Mouse (Mus musculus) macrophage (primary cell): ENCODE measurements at regions not wholly inside any gene's neighbourhood (a gene's known extent, or its start where the extent isn't known, plus 50 kb on each side); places are given as distances from the start of the nearest gene placed in this dataset.

Source experiments
- H3K27ac ChIP-seq: fragments of 350-480 bp; formaldehyde crosslinking; 2 replicates; pipeline ENCODE4 v1.9.0; 2021
- H3K36me3 ChIP-seq: fragments of 350-480 bp; formaldehyde crosslinking; 2 replicates; pipeline ENCODE4 v1.9.0; 2021; ENCODE audit errors: inconsistent target
- H3K4me3 ChIP-seq: fragments of 350-480 bp; formaldehyde crosslinking; 2 replicates; pipeline ENCODE4 v1.9.0; 2021; ENCODE audit errors: inconsistent target
- H3K79me2 ChIP-seq: fragments of 350-480 bp; formaldehyde crosslinking; 2 replicates; pipeline ENCODE4 v1.9.0; 2021; ENCODE audit errors: inconsistent target
- WGBS: methylation state at CpG from one replicate; pipeline ENCODE4 v1.1.7; 2026; ENCODE audit warnings: inconsistent platforms; ENCODE audit not compliant: missing documents; 5-methylcytosine and 5-hydroxymethylcytosine counted together

DNA sequence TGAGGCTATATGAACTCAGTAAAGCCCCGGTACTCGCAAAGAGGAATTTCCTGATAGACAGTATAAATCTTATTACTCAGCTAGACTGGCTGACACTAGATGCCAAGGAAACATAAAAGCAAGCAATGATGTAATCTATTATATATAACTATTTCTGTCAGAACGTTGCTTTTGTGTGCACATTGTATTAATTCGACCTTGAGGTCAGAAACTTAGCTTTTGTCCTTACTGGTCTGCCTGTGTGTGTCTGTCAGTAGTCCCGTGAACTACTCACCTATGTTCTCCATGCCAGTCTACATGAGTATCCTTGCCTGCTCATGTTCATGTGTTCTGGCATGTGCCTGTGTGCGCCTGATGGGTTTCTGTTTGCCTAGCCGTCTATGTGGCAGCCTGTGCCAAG is 70.5 kb downstream of the Tmx1 start:
- Histone ChIP-seq H3K79me2 (no peaks in the 10 kb centered on the region), H3K4me3 (no peak overlapping the region), H3K27ac (no peak overlapping the region), H3K36me3 (no peaks in the 10 kb centered on the region)
- WGBS = 75% methylated on average over 7 of the region's 7 CpGs

DNA sequence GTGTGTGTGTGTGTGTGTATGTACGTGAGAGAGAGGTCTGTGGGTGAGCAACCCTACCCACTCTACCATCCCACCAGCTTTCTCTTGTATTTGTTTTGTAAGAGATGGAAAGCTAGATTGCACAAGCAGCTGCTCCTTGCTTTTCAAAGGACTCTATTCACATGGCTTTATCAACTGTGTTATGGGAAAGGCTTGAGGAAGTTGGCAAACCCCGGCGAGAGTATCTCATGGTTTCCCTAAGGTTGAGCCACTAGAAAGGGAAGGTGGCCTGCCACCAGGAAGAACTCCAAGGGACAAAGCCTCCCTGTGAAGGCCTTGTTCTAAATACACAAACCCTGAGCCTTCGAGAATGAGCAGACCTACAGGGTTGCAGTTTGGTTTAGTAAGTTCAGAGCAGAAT is 71.8 kb downstream of the Tmx1 start:
- H3K36me3 ChIP-seq = no peaks in the 10 kb centered on the region
- WGBS = 51% methylated on average over 3 of the region's 4 CpGs
- no peak overlapping the region for H3K4me3 ChIP-seq
- H3K27ac ChIP-seq = no peak overlapping the region
- no peaks in the 10 kb centered on the region for H3K79me2 ChIP-seq

DNA sequence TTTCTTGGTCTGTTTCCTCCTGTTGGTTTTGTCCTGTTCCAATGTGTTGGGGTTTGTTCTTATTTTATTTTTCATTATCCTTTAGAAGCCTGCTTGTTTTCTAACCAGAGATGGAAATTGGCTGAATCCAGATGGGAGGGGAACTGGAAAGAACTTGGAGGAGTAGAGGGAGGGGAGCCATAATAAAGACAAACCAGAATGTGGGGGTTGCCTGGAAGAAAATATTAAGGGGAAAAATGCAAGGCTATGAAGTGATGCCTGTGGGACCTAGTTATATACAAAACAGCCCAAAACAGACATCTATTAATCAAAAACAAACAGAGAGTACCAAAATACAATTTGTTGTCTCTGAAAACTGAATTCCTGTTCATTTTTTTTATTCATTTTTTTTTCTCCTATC is 78.8 kb downstream of the Tmx1 start:
- H3K4me3 ChIP-seq = no peak overlapping the region
- H3K36me3 ChIP-seq = no peaks in the 10 kb centered on the region
- no peak overlapping the region for H3K27ac ChIP-seq
- H3K79me2 ChIP-seq = no peaks in the 10 kb centered on the region

DNA sequence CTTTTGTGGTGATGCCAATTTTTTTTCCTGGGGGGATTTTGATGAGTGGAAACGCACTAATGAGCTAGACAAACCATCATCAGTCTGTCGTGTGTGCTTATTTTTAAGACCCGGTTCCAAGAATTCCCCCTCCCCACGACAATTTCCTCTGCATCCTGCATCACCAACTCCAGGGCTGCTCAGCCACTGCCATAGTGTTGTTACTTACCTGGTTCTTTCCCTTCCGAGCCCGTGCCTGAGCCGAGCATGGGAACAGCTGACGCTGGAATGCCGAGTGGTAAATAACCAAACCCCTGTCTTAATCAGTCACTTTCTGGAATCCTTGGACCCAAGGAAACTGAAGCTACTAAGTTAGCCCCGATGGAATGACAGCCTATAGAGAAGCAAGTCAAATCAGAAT is 79.3 kb downstream of the Tmx1 start:
- no peak overlapping the region for H3K4me3 ChIP-seq
- no peaks in the 10 kb centered on the region for H3K79me2 ChIP-seq
- WGBS = 84% methylated on average over 10 of the region's 10 CpGs
- no peak overlapping the region for H3K27ac ChIP-seq
- H3K36me3 ChIP-seq = no peaks in the 10 kb centered on the region

DNA sequence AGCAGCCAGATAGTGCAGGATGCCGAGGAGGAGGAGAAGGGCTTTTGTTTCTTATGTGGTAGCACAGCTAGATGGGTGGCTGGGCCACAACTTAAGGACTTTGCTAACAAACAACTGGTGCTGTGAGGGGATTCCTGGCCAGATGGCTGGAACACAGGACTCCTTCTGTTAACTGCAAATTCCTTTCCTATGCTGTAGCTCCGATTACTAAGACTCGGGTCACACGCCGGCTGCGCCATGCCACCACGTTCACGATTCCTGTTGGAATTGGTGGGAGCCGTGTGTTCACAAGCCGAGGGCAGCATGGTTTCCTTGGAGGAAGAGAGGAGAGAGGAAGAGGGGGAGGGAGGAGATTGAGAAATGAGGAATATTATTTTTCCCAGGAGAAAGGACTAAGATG is 79.9 kb downstream of the Tmx1 start:
- 93% methylated on average over 10 of the region's 10 CpGs for WGBS
- Histone ChIP-seq H3K27ac (no peak overlapping the region), H3K36me3 (no peaks in the 10 kb centered on the region), H3K4me3 (no peak overlapping the region), H3K79me2 (no peaks in the 10 kb centered on the region)

DNA sequence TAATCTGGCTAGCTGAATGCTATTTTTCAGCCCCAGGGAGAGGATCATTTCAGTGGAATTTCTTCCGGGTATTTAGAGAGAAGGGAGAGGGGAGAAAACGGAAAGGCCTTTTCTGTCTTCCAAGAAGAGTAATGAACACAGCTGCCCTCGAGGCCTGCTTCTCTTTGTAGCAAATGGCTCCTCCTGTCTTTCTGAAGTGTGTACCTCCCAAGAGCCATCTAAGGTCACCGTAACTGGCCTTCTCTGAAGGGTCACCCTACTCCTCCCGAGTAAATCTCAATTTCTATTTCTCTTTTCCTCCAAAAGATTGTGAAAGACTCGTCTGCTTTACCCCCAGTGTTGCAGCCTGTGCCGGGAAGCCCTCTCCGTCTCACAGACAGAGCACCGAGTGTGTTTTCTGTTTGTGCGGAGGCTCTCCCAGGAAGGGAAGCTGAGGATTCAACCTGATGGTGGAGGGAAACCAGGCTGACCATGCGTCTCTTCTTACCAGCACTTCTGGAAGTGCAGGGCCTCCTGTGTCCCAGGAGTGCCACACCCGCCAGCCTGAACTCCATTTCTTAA is 80.6 kb downstream of the Tmx1 start:
- Histone ChIP-seq H3K36me3 (no peaks in the 10 kb centered on the region), H3K27ac (no peak overlapping the region), H3K4me3 (no peak overlapping the region), H3K79me2 (no peaks in the 10 kb centered on the region)
- WGBS = 85% methylated on average over 12 of the region's 12 CpGs

DNA sequence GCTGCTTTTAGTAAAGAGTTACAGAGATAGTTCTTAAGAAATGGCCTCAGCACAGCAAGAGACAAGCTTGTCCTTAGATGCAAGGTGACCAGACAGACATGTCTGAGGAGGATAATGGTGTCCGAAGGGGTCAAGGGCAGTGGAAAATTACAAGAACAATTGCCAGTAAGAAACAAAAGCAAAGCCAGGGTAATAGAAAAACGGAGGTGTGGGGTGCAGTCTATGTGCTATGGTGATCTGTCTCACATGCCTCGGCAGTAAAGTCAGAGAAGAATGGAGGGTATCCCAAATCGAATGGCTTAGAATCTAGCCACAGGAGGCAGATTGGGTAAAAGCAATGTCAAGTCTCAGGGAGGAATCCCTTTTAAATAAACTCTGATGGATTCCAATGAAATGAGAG is 86.2 kb downstream of the Tmx1 start:
- WGBS = 78% methylated on average over 4 of the region's 4 CpGs
- no peak overlapping the region for H3K27ac ChIP-seq
- H3K4me3 ChIP-seq = no peak overlapping the region
- H3K36me3 ChIP-seq = no peaks in the 10 kb centered on the region
- no peaks in the 10 kb centered on the region for H3K79me2 ChIP-seq

DNA sequence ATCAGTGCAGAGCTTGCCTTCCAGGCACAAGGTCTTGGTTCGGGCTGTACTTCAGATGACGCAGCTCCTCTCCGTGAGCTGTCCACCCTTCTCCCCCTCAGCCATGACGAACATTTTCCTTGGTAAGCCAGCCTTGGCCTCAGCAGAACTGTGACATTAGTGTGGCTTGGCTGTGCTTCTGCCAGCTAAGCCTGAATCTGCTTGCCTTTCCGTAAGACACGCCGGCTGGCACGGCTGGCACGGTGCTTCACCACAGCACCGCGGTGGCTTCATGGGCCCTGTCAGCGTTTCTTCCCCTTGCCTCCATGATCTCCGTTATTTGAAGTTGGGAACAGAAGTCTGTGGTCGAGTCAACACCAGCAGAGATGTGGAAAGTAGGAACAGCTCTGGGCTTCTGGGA is 87.0 kb downstream of the Tmx1 start:
- H3K36me3 ChIP-seq = no peaks in the 10 kb centered on the region
- 97% methylated on average over 13 of the region's 14 CpGs for WGBS
- no peaks in the 10 kb centered on the region for H3K79me2 ChIP-seq
- no peak overlapping the region for H3K4me3 ChIP-seq
- no peak overlapping the region for H3K27ac ChIP-seq

DNA sequence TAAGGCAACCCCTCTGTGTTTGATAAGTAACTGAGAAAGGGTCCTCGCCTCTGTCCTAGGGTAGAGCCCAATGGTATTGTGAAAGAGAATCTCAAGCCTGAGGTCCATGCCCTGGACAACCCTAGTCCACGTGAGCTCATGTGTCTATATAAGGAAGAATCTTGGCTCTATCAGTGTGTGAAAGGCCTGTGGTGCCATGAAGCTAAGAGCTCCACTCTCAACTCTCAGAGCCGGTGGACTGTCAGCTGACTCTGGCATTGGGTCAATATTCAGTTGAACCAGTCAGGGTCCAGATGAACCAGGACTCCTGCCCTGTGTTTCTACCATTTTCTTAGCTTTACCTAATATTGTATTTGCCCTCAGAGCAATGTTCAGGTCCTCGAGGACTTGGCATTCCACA is 88.5 kb downstream of the Tmx1 start:
- no peak overlapping the region for H3K27ac ChIP-seq
- 93% methylated on average over 4 of the region's 4 CpGs for WGBS
- H3K36me3 ChIP-seq = no peaks in the 10 kb centered on the region
- H3K4me3 ChIP-seq = no peak overlapping the region
- no peaks in the 10 kb centered on the region for H3K79me2 ChIP-seq

DNA sequence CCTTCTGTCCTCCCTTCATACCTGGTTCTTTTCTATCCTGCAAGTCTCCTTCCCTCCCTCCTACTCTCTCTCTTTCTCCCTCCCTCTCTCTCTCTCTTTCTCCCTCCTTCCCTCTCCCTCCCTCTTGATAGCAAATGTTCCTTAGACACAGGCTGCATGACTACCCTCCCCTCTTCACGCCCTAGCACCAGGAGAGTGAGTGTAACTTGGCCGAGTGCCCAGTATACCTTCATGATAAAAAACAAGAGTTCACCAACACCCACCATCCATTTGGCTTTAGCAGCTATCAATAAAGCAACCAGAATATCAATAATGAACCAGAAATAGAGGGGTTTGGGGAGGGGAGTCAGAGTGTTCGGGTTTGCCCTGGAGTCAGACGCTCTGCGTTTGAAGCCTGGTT is 90.4 kb downstream of the Tmx1 start:
- Histone ChIP-seq H3K4me3 (no peak overlapping the region), H3K36me3 (no peaks in the 10 kb centered on the region), H3K79me2 (no peaks in the 10 kb centered on the region), H3K27ac (no peak overlapping the region)
- 69% methylated on average over 4 of the region's 5 CpGs for WGBS

DNA sequence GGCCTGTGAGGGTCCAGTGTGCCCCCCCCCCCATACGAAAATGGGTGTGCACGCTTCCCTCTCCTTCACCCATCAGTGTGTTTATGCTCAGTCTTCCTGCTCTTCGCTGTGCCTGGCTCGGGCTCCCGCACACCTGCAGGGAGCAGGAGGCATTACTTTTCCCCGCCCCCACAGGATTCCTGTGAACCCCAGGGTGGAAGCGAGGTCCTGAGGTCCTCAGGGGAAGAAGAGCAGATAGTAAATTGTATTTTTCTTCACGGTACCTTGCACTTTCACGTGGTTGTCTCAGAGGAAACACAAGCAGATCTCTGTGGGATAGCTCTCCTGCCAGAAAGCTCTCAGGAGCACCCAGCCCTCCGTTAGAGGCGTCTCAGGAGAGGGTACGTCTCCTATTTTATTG is 91.4 kb downstream of the Tmx1 start:
- Histone ChIP-seq H3K27ac (no peak overlapping the region), H3K36me3 (no peaks in the 10 kb centered on the region), H3K4me3 (no peak overlapping the region), H3K79me2 (no peaks in the 10 kb centered on the region)
- 78% methylated on average over 12 of the region's 12 CpGs for WGBS

DNA sequence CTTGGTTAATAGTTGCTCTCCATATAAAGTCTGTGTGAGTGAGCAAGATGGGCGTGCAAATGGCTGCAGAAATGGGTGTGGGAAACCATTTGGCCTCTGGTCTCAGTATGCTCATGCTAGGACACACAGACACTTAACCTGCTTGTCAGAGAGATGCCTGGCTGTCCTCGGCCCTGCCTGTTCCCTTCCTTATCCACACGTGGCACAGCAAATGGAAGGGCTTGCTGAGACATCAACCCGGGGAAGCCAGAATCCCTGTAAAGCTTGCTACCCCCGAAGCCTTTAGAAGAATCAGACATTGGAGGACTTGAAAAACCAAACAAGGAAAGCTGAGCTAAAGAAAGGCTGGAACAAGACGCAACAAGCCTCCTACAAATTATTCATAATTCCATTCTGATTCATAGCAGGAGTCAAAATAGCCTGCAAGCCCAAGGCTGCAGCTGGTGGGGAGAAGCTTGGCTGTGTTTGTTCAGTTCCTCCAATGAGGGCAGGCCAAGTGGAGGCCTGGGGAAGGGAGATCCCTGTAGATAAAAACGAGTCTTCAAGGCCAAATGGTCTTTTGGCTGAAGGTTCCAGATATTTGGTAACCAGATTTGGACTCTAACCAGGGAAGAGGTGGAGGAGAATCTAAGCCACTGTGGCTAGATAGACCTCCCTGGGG is 92.1 kb downstream of the Tmx1 start:
- no peak overlapping the region for H3K27ac ChIP-seq
- H3K36me3 ChIP-seq = no peaks in the 10 kb centered on the region
- H3K79me2 ChIP-seq = no peaks in the 10 kb centered on the region
- 76% methylated on average over 7 of the region's 7 CpGs for WGBS
- H3K4me3 ChIP-seq = no peak overlapping the region

DNA sequence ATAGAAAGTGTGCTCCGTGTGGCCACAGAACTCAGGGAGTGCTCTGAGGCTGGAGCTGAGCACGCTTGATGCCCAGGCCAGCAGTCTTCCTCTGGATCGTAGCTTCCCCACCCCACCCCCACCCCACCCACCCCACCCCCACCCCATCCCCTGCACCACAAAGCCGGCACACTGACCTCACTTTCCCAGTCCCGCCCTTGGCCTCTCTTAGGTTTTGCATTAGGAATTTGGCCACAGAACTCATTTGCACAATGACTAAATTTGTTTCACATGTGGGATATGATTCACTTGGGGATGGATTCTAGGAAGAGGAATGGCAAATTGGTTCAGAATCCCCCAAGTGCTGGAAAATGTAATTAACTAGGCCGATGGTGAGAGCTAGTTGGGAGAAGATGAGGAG is 94.3 kb downstream of the Tmx1 start:
- Histone ChIP-seq H3K36me3 (no peaks in the 10 kb centered on the region), H3K79me2 (no peaks in the 10 kb centered on the region), H3K27ac (no peak overlapping the region), H3K4me3 (no peak overlapping the region)
- WGBS = 75% methylated on average over 3 of the region's 6 CpGs

DNA sequence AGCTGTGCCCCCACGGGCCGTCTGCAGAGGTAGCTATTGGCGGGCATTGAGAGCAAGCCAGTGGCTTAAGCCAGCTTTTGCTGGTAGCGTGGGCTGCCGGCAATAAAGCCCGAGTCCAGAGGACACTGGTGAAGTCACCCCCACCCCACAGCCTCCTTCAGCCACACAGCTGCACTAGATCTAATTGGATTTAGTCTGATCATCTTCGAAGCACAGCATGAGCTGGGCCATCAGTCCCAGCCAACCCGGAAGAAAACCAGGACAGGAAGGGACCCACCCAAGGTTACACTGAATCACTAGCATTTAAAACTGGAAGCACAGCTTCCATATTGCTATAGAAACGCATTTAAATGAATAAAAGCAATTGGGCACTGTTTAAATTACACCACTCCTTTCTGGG is 96.4 kb downstream of the Tmx1 start:
- Histone ChIP-seq H3K4me3 (no peak overlapping the region), H3K27ac (no peak overlapping the region), H3K79me2 (no peaks in the 10 kb centered on the region), H3K36me3 (no peaks in the 10 kb centered on the region)
- WGBS = 95% methylated on average over 9 of the region's 9 CpGs

DNA sequence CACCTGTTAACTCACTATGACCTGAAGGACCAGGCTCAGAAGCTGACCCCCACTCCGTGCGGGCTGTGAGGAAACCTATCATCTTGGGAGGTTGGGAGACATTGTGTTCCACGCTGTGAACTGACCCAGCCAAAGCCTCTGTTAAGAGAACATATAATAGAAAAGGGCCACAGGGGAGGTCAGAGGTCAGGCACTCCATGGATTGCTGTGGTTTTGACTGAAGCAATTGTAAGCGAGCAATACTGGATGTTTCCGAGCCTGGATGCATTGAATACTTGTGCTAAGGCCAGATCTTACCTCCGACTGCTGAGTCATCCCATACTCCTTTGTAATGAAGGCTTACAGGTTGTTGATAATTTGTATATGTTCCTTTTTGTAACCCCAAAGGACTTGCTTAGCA is 101.0 kb downstream of the Tmx1 start:
- Histone ChIP-seq H3K4me3 (no peak overlapping the region), H3K36me3 (no peaks in the 10 kb centered on the region), H3K79me2 (no peaks in the 10 kb centered on the region), H3K27ac (no peak overlapping the region)
- WGBS = 89% methylated on average over 6 of the region's 6 CpGs

DNA sequence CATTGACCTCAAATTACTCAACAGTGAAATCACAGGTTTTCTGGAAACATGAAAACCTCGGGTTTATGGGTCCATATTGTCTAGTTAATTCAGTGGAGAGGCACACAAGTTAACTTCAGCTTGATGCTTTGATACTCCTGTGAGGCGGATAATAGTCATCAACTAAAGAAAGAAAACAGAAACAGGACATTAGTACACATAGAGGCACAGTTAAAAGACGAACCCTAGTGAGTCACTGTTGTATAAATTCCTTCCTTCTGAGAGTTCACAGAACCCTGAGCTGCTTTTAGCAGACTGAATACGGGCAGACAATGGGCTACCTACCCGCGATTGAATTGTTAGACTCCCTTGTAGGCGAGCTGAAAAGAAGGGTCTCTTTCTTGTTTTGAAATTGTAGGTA is 101.7 kb downstream of the Tmx1 start:
- Histone ChIP-seq H3K27ac (no peak overlapping the region), H3K36me3 (no peaks in the 10 kb centered on the region), H3K4me3 (no peak overlapping the region), H3K79me2 (no peaks in the 10 kb centered on the region)
- 83% methylated on average over 7 of the region's 7 CpGs for WGBS
